Mouse (Mus musculus) retina, postnatal 1 day (tissue): ENCODE results near the gene Cops9.

ENCODE experiments used
- DNase-seq: peaks from one replicate; pipeline ENCODE4 v3.0.0-alpha.2; 2012

Gene Cops9

GRCm38 (mm10) chr1:92641514-92642272 is at the start of gene Cops9:
TSS of gene Cops9 (minus strand) at chr1:92641985.
- DNase-seq = peak; percentile 97

- no peak for DNase-seq
Observed at GRCm38 (mm10) chr1:92691166-92691844, 49.5 kb upstream of the Cops9 start.

GRCm38 (mm10) chr1:92686994-92687393 is 45.2 kb upstream of the Cops9 start:
- no peak for DNase-seq

GRCm38 (mm10) chr1:92683151-92683550 is 41.4 kb upstream of the Cops9 start:
- DNase-seq = no peak

- DNase-seq = peak; percentile 87
Observed at GRCm38 (mm10) chr1:92680668-92681603, 39.2 kb upstream of the Cops9 start.

GRCm38 (mm10) chr1:92678757-92679156 is 37.0 kb upstream of the Cops9 start:
- no peak for DNase-seq

GRCm38 (mm10) chr1:92676676-92676975 is 34.8 kb upstream of the Cops9 start:
- no peak for DNase-seq

GRCm38 (mm10) chr1:92675932-92676675 is 34.3 kb upstream of the Cops9 start:
- no peak for DNase-seq

- DNase-seq = no peak
Observed at GRCm38 (mm10) chr1:92673258-92673782, 31.5 kb upstream of the Cops9 start.

GRCm38 (mm10) chr1:92671326-92671725 is 29.5 kb upstream of the Cops9 start:
- no peak for DNase-seq

- DNase-seq = no peak
Observed at GRCm38 (mm10) chr1:92669430-92669829, 27.6 kb upstream of the Cops9 start.

- DNase-seq = no peak
Observed at GRCm38 (mm10) chr1:92667106-92667505, 25.3 kb upstream of the Cops9 start.

GRCm38 (mm10) chr1:92659392-92659791 is 17.6 kb upstream of the Cops9 start:
- DNase-seq = no peak

- no peak for DNase-seq
Observed at GRCm38 (mm10) chr1:92657025-92657820, 15.4 kb upstream of the Cops9 start.

- no peak for DNase-seq
Observed at GRCm38 (mm10) chr1:92654676-92655075, 12.9 kb upstream of the Cops9 start.

GRCm38 (mm10) chr1:92653179-92653578 is 11.4 kb upstream of the Cops9 start:
- no peak for DNase-seq

- no peak for DNase-seq
Observed at GRCm38 (mm10) chr1:92651467-92651866, 9.7 kb upstream of the Cops9 start.

GRCm38 (mm10) chr1:92648673-92649072 is 6.9 kb upstream of the Cops9 start, which contains the start of gene Otos:
TSS of gene Otos (minus strand) at chr1:92648841.
- peak; percentile 82 for DNase-seq

- DNase-seq = no peak
Observed at GRCm38 (mm10) chr1:92648197-92648596, 6.4 kb upstream of the Cops9 start.

- DNase-seq = peak; percentile 89
Observed at GRCm38 (mm10) chr1:92647752-92648151, 6.0 kb upstream of the Cops9 start.

GRCm38 (mm10) chr1:92647026-92647425 is 5.2 kb upstream of the Cops9 start:
- no peak for DNase-seq

GRCm38 (mm10) chr1:92646601-92647000 is 4.8 kb upstream of the Cops9 start:
- DNase-seq = no peak
